Mouse (Mus musculus) stomach, postnatal 0 days (tissue): ENCODE measurements at regions not wholly inside any gene's neighbourhood (a gene's known extent, or its start where the extent isn't known, plus 50 kb on each side); places are given as distances from the start of the nearest gene placed in this dataset.
A peak's percentile ranks its signal among the peaks of the same experiment; 100 is the strongest.
"Not testable (repeated sequence)": the region's sequence is repeated elsewhere in the genome, so short reads cannot be mapped to it uniquely, and the experiment has no call there.

Experiments used
- ATAC-seq: fragments of 200-750 bp; cut with Nextera tagmentation; 2 replicates; pipeline ENCODE4 v1.8.0; 2017; ENCODE audit not compliant: low FRiP score, low TSS enrichment
- DNase-seq: peaks from one replicate; pipeline ENCODE4 v3.0.0-alpha.2; 2016; ENCODE audit warnings: low spot score
- H3K27ac ChIP-seq: fragments of 300-500 bp; sonication (generic); replicated peaks from 2 replicates; pipeline ENCODE4 v1.5.1; 2014; ENCODE audit warnings: mild to moderate bottlenecking, control low read depth
- H3K27me3 ChIP-seq: fragments of 300-500 bp; sonication (generic); 2 replicates; pipeline ENCODE4 v1.6.1; 2014; ENCODE audit warnings: low read length; ENCODE audit not compliant: control insufficient read depth, insufficient read depth
- H3K36me3 ChIP-seq: fragments of 300-500 bp; sonication (generic); 2 replicates; pipeline ENCODE4 v1.6.1; 2014; ENCODE audit warnings: low read length, mixed read lengths; ENCODE audit not compliant: control insufficient read depth, insufficient read depth
- H3K4me1 ChIP-seq: fragments of 300-500 bp; sonication (generic); replicated peaks from 2 replicates; pipeline ENCODE4 v1.6.1; 2014; ENCODE audit warnings: antibody characterized with exemption; ENCODE audit not compliant: control insufficient read depth, insufficient read depth
- H3K4me2 ChIP-seq: fragments of 300-500 bp; sonication (generic); replicated peaks from 2 replicates; pipeline ENCODE4 v1.6.1; 2014; ENCODE audit warnings: low read depth, mild to moderate bottlenecking, control low read depth, moderate library complexity
- H3K4me3 ChIP-seq: fragments of 300-500 bp; sonication (generic); 2 replicates; pipeline ENCODE4 v1.5.1; 2014; ENCODE audit warnings: low read depth, low read length, control low read depth
- H3K9ac ChIP-seq: fragments of 300-500 bp; sonication (generic); 2 replicates; pipeline ENCODE4 v1.6.1; 2014; ENCODE audit warnings: mild to moderate bottlenecking, low read length, control low read depth, mixed read lengths
- H3K9me3 ChIP-seq: fragments of 300-500 bp; sonication (generic); 2 replicates; pipeline ENCODE4 v1.6.1; 2016; ENCODE audit warnings: low read length; ENCODE audit not compliant: control insufficient read depth
- CTCF ChIP-seq: IDR thresholded peaks from 2 replicates; pipeline ENCODE4 v1.5.1; 2016; ENCODE audit warnings: antibody characterized with exemption, low read depth, mild to moderate bottlenecking, moderate library complexity
- EP300 ChIP-seq: optimal IDR thresholded peaks from 2 replicates; pipeline ENCODE3; 2016; ENCODE audit warnings: antibody characterized with exemption
- WGBS: fragments of 180-500 bp; shearing (Covaris S2); extraction: QIAGEN DNeasy Blood & Tissue Kit; methylation state at CpG from one replicate; pipeline ENCODE4 v1.1.7; 2014; 5-methylcytosine and 5-hydroxymethylcytosine counted together

DNA sequence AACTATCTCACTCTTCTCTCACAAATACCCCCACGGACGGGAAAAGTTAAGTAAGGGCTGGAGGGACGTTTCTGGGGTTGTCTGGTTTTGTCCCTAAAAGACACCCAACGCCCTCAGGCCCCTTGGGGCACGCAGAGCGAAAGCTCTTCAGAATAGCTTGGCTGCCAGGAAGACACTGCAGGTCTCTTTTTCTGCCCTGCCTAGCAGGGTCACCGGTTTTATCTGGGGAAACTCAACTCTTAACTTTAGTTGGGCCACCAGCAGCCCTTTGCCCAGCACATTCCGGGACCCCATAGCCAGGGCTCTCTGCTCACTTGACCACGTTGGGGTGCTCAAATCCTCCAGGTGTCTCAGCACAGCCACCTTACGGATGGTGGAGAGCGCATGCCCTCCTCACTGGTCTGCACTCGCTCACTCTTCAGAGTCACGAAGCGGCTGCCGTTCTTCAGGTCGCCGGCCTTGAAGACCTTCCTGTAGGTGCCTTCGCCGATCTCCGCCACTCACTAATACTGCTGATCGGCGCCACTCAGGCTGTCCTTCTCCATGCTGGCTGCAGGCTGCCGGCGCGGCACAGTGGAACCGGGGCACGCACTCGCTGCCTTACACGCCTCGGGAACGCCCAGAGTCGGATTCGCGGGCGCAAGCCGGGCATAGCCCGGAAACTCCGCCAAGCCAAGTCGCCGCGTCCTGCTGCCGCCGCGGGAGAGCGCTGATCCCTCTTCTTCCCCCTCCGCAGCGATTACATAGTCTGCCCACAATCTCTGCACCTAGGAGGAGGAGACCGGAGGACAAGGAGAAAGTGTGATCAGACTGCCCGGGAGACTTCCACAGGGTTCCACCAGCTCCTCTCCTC is 83.0 kb downstream of the Ulbp1 start:
- DNase-seq (peak; percentile 71), ATAC-seq (peak; percentile 73)
- Histone ChIP-seq H3K9me3 (no peaks in the 10 kb centered on the region), H3K36me3 (no peaks in the 10 kb centered on the region), H3K4me3 (peak overlapping the region; percentile 56), H3K4me2 (peak overlapping the region; percentile 99), H3K9ac (peak overlapping the region; percentile 47), H3K4me1 (no peaks in the 10 kb centered on the region), H3K27me3 (peaks cover 4% of the 10 kb centered on the region; the same call in 1 of the 2 replicates), H3K27ac (no peak overlapping the region)
- WGBS, result 8% methylated on average over 39 of the region's 49 CpGs
- TF ChIP-seq CTCF (no peak), EP300 (no peak)

DNA sequence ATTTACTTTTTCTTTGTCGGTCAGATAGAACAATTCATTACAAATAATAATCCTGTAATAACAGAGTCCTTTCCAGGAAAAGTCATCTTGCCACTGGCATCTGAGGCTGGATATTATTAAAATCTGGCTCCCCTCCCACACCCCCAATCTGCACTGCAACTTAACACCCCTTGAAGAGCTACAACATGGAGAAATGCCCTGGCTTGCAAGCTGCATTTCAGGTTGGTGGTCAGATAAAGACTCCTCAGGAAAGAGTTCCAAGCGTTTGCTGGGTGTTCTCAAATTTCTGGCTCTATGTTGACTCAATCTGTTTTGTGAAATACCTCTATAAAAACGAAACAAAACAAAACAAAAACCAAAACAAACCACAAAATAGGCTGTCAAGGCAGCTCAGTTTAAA is 114.6 kb downstream of the Ulbp1 start:
- not testable (repeated sequence) for H3K4me3 ChIP-seq, ATAC-seq, H3K4me1 ChIP-seq, H3K9ac ChIP-seq, H3K9me3 ChIP-seq, DNase-seq, H3K27me3 ChIP-seq, H3K4me2 ChIP-seq, H3K27ac ChIP-seq, H3K36me3 ChIP-seq
- 33% methylated on average over 3 of the region's 3 CpGs for WGBS

GRCm38 (mm10) chr10:7344290-7344689 is 129.1 kb downstream of the Ulbp1 start:
- 91% methylated on average over 13 of the region's 13 CpGs for WGBS
- ATAC-seq, DNase-seq: not testable (repeated sequence)

DNA sequence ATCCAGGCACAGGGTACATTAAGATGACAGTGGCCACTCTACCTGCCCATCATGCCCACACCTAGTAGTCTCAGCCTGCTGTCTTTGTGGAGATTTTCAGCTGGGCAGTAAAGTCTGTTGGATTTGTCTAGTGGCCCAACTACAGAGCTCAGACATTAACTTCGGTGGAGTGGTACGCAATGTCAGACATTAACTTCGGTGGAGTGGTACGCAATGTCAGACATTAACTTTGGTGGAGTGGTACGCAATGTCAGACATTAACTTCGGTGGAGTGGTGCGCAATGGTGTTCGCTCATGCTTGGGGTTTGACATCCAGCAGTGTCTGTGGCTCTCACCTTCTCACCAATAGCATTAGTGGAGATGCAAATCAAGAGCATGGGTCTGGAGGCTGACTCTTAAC is 129.7 kb downstream of the Ulbp1 start:
- not testable (repeated sequence) for H3K9ac ChIP-seq, H3K9me3 ChIP-seq, DNase-seq, H3K36me3 ChIP-seq, H3K4me1 ChIP-seq, H3K4me2 ChIP-seq, H3K27ac ChIP-seq, H3K4me3 ChIP-seq, H3K27me3 ChIP-seq, ATAC-seq
- WGBS, result 98% methylated on average over 8 of the region's 8 CpGs

More at GRCm38 (mm10) chr10:7344290-7344689, 129.1 kb downstream of the Ulbp1 start:
- H3K9ac ChIP-seq, H3K4me3 ChIP-seq, H3K27me3 ChIP-seq, H3K36me3 ChIP-seq, H3K4me2 ChIP-seq, H3K4me1 ChIP-seq, H3K9me3 ChIP-seq, H3K27ac ChIP-seq: not testable (repeated sequence)

DNA sequence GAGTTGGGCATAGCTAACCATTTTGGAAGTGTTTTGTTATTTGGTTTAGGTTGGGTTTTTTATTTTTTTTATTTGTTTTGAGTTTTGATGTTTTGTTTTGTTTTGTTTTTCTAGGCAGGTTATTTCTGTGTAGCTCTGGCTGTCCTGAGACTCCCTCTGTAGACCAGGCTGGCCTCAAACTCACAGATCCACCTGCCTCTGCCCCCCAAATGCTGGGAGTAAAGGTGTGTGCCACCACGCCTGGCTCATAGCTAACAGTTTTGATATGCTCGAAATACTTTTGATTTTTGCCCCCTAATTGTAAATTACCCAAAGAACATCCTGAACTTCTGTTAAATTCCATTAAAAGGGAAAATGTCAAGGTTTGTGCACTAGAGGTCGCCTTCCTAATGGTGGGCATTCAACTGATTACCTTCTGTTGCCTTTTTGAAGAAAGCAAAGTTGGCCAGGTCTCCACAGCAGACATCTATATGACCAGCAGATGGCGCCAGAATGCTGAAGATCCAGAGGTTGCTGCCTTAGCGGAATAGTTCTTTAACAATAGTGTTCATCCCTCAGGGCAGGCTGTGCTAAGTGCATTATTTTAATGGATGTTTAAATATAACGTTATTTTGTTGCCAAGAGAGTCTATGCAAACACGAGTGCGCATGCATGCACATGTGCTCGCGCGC is 121.2 kb upstream of the Cnksr3 start:
- Histone ChIP-seq H3K4me3 (no peak overlapping the region), H3K4me2 (no peak overlapping the region), H3K36me3 (no peaks in the 10 kb centered on the region), H3K9ac (no peak overlapping the region), H3K27ac (no peak overlapping the region), H3K4me1 (no peaks in the 10 kb centered on the region), H3K27me3 (no peaks in the 10 kb centered on the region), H3K9me3 (no peaks in the 10 kb centered on the region)
- TF ChIP-seq CTCF (peak; percentile 93), EP300 (no peak)
- DNase-seq (peak; percentile 79), ATAC-seq (peak; percentile 64)
- 39% methylated on average over 11 of the region's 11 CpGs for WGBS

- Histone ChIP-seq H3K4me2 (no peak overlapping the region), H3K4me3 (no peak overlapping the region), H3K4me1 (no peaks in the 10 kb centered on the region), H3K36me3 (no peaks in the 10 kb centered on the region), H3K9ac (no peak overlapping the region), H3K27me3 (no peaks in the 10 kb centered on the region), H3K9me3 (no peaks in the 10 kb centered on the region), H3K27ac (no peak overlapping the region)
- TF ChIP-seq CTCF, result no peak
- TF ChIP-seq EP300, result no peak
- DNase-seq (no peak), ATAC-seq (no peak)
- WGBS, result 27% methylated on average over 3 of the region's 3 CpGs
These were observed 116.2 kb upstream of the Cnksr3 start for GRCm38 (mm10) chr10:7328262-7328661.

DNA sequence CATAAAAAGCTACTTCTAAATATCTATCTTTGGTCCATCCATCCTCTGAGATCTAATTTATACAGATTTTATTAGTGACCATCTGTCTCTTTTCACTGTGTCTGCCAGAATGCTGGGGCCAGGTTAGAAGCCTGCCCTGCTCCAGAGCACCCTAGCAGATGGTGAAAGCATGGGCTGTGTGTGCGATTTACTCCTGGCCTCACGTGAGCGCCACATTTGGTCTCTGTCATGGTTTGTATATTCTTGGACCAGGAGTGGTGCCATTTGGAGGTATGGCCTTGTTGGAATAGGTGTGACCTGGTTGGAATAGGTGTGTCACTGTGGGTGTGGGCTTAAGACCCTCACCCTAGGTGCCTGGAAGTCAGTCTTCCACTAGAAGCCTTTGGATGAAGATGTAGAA is 115.0 kb upstream of the Cnksr3 start:
- not testable (repeated sequence) for H3K27me3 ChIP-seq, H3K9me3 ChIP-seq, H3K27ac ChIP-seq, ATAC-seq, H3K36me3 ChIP-seq, H3K4me3 ChIP-seq, H3K4me1 ChIP-seq, H3K4me2 ChIP-seq, DNase-seq, H3K9ac ChIP-seq
- 97% methylated on average over 3 of the region's 3 CpGs for whole genome bisulfite sequencing
